18 mouse cellular contexts compared by ENCODE assay signal in genomic region chr10:59378728-59379127, GRCm38 (mm10). TPM values are rescaled to one million over a fixed set of nuclear protein-coding genes. Genes with fewer than 3 reads are reported as not detected.
A peak's percentile ranks its signal among the peaks of the same experiment; 100 is the strongest.
DNase-seq lines count a peak whose midpoint lies in the region; ATAC-seq and TF ChIP-seq lines count a peak whose summit lies in the region.
"Had no signal": no experiment of that assay in that cellular context is flagged by ENCODE, and none has a peak within 500 bp of the region (broad histone marks: within the 10 kb centered on the region; RNA-seq: fewer than 3 reads in every experiment).

No protein-coding gene starts in this region.

- no peak for TF ChIP-seq EP300 in liver, embryonic 14.5 days (IDR thresholded peaks at IDR 0.05; ENCODE audit: low read depth)

- no peak overlapping the region for H3K9ac ChIP-seq in liver, adult 2 months (ENCODE audit: low read depth, low read length)
- H3K9ac ChIP-seq in liver, embryonic 11.5 days (ENCODE audit: low read depth, low read length), result no peak overlapping the region
- H3K9ac ChIP-seq in liver, embryonic 14.5 days (replicated peaks), result no peak overlapping the region
- H3K9ac ChIP-seq: intestine, embryonic 15.5 days had no signal

- WGBS in liver, adult 2 months, result 97% methylated on average over 4 of the region's 4 CpGs
- WGBS in liver, embryonic 11.5 days, result 87% methylated on average over 4 of the region's 4 CpGs
- 79% methylated on average over 4 of the region's 4 CpGs for WGBS in liver, embryonic 14.5 days (ENCODE audit: insufficient replicate concordance)

- peak; percentile 39 for TF ChIP-seq CTCF in gastrocnemius, adult 2 months (IDR thresholded peaks at IDR 0.05)
- peak; percentile 19; the same call in 1 of the 2 replicates for TF ChIP-seq CTCF in liver, adult 2 months (IDR thresholded peaks at IDR 0.05; ENCODE audit: low read depth, low read length)
- peak; percentile 57 for TF ChIP-seq CTCF in liver, embryonic 14.5 days (IDR thresholded peaks at IDR 0.05; ENCODE audit: low read depth)

- no peak overlapping the region for H3K4me3 ChIP-seq in gastrocnemius, adult 2 months
- no peak overlapping the region for H3K4me3 ChIP-seq in liver, adult 2 months (ENCODE audit: insufficient read depth, low read depth, low read length)
- no peak overlapping the region for H3K4me3 ChIP-seq in liver, embryonic 11.5 days (ENCODE audit: low read depth, low read length)
- no peak overlapping the region for H3K4me3 ChIP-seq in liver, embryonic 14.5 days (ENCODE audit: insufficient read depth in 1 of 2, low read depth in 2 of 2, low read length in 2 of 2)
- H3K4me3 ChIP-seq: intestine, embryonic 15.5 days had no signal

- no peaks in the 10 kb centered on the region for H3K4me1 ChIP-seq in liver, adult 2 months (ENCODE audit: control insufficient read depth, insufficient read depth, low read length)
- H3K4me1 ChIP-seq in liver, embryonic 11.5 days (replicated peaks; ENCODE audit: control insufficient read depth, insufficient read depth, low read length), result peaks cover 10% of the 10 kb centered on the region; the same call in 1 of the 2 replicates
- H3K4me1 ChIP-seq in liver, embryonic 14.5 days (replicated peaks; ENCODE audit: control insufficient read depth in 2 of 2, insufficient read depth in 2 of 2, low read length in 1 of 2), result peaks cover 0 to 10% of the 10 kb centered on the region in 2 experiments; a peak in 3 of 4 replicates
- H3K4me1 ChIP-seq: intestine, embryonic 15.5 days had no signal

- H3K79me2 ChIP-seq in liver, adult 2 months (ENCODE audit: control insufficient read depth, insufficient read depth, low read length), result no peaks in the 10 kb centered on the region

- H3K36me3 ChIP-seq in liver, adult 2 months (ENCODE audit: control insufficient read depth, insufficient read depth, low read length), result peaks cover 9% of the 10 kb centered on the region
- H3K36me3 ChIP-seq in liver, embryonic 11.5 days (ENCODE audit: control insufficient read depth, insufficient read depth, low read length), result no peaks in the 10 kb centered on the region
- no peaks in the 10 kb centered on the region for H3K36me3 ChIP-seq in liver, embryonic 14.5 days (replicated peaks; ENCODE audit: control insufficient read depth, insufficient read depth, low read depth)

- ATAC-seq in liver, embryonic 11.5 days (replicated peaks; ENCODE audit: low FRiP score), result no peak
- no peak for ATAC-seq in liver, embryonic 14.5 days (ENCODE audit: insufficient read depth)
- ATAC-seq: intestine, embryonic 15.5 days had no signal

- TF ChIP-seq POLR2A in liver, adult 2 months (IDR thresholded peaks at IDR 0.05; ENCODE audit: extremely low read depth, insufficient read depth, low read length), result no peak

- no peaks in the 10 kb centered on the region for H3K27me3 ChIP-seq in liver, adult 2 months (ENCODE audit: control insufficient read depth, insufficient read depth, low read length)
- no peaks in the 10 kb centered on the region for H3K27me3 ChIP-seq in liver, embryonic 11.5 days (replicated peaks; ENCODE audit: control insufficient read depth, insufficient read depth, low read length)
- H3K27me3 ChIP-seq in liver, embryonic 14.5 days (ENCODE audit: control insufficient read depth, insufficient read depth, low read length), result no peaks in the 10 kb centered on the region
- H3K27me3 ChIP-seq: intestine, embryonic 15.5 days had no signal

- H3K4me2 ChIP-seq in liver, embryonic 11.5 days, result no peak overlapping the region
- no peak overlapping the region for H3K4me2 ChIP-seq in liver, embryonic 14.5 days (ENCODE audit: low read depth)
- H3K4me2 ChIP-seq: intestine, embryonic 15.5 days had no signal

- H3K9me3 ChIP-seq in liver, embryonic 11.5 days (ENCODE audit: control insufficient read depth, low read length), result no peaks in the 10 kb centered on the region
- no peaks in the 10 kb centered on the region for H3K9me3 ChIP-seq in liver, embryonic 14.5 days (ENCODE audit: control insufficient read depth, low read length)
- H3K9me3 ChIP-seq: intestine, embryonic 15.5 days had no signal

- no peak overlapping the region for H3K27ac ChIP-seq in gastrocnemius, adult 2 months
- H3K27ac ChIP-seq in liver, adult 2 months (replicated peaks; ENCODE audit: insufficient read depth, low read depth, low read length), result no peak overlapping the region
- no peak overlapping the region for H3K27ac ChIP-seq in liver, embryonic 11.5 days (ENCODE audit: low read depth, low read length)
- H3K27ac ChIP-seq in liver, embryonic 14.5 days, result no peak overlapping the region
- H3K27ac ChIP-seq: intestine, embryonic 15.5 days had no signal

- intact Hi-C loops in gastrocnemius, adult 2 months (cut with DNase I), result loop anchor here (10.0 kb wide), 1 partner anchor 486 kb away; no protein-coding TSS in a partner anchor
- intact Hi-C loops in gastrocnemius, postnatal 14 days (cut with DNase I; ENCODE audit: low total_unique reads), result no loop called here

- DNase-seq in gastrocnemius, adult 2 months, result no peak
- no peak for DNase-seq in gastrocnemius, postnatal 14 days
- no peak for DNase-seq in liver, adult 2 months (ENCODE audit: extremely low read depth, low read depth, low spot score)
- DNase-seq in liver, embryonic 11.5 days (ENCODE audit: low spot score), result no peak
- DNase-seq in ES-CJ7 (ENCODE audit: low read depth, low spot score), result peak; percentile 20
- DNase-seq in liver, embryonic 14.5 days (ENCODE audit: low read depth in 3 of 3, low spot score in 3 of 3), result no peak
- no peak for DNase-seq in right cerebral cortex, postnatal 25 days
- no peak for DNase-seq in kidney, adult 9 months
- DNase-seq: adrenal gland, postnatal 36 days; cerebellum, adult 11-12 months; kidney, postnatal 4 days; lung, adult 18-20 months; right cerebral cortex, postnatal 4 days had no signal

RNA-seq across cellular contexts. Expression of gene Gm10273, which starts 16.7 kb away (rescaled TPM):
- total RNA-seq in gastrocnemius, adult 2 months (2021), result 100 to 1,000 TPM; 149 to 171 TPM
- total RNA-seq in gastrocnemius, postnatal 14 days (2021), result 100 to 1,000 TPM; 106 to 119 TPM
- 3.2 and 7.0 TPM in 2 replicates for total RNA-seq in liver, adult 2 months (2014; rRNA removed)
- 3.8 and 5.5 TPM in 2 replicates for polyA plus RNA-seq in liver, adult 2 months (2012; rRNA removed)
- polyA plus RNA-seq in liver, embryonic 11.5 days (2014; fragmentation: Nextera tagmentation; extraction: Ambion mirVana), result 9.2 and 10.1 TPM in 2 replicates
- 3.5 and 4.8 TPM in 2 replicates for polyA plus RNA-seq in liver, embryonic 14.5 days (2012; rRNA removed)
- 8.0 and 15.6 TPM in 2 replicates for polyA plus RNA-seq in liver, embryonic 14.5 days (2014; fragmentation: Nextera tagmentation; extraction: Ambion mirVana)

RNA-seq across cellular contexts. Expression of gene Pla2g12b, which starts 24.7 kb away (rescaled TPM):
- total RNA-seq in gastrocnemius, adult 2 months (2021), result not detected
- total RNA-seq in gastrocnemius, postnatal 14 days (2021), result under 1 TPM in 1 of 2 experiments, not detected in 1; 0.45 TPM
- total RNA-seq in liver, adult 2 months (2014; rRNA removed), result 58.5 and 63.4 TPM in 2 replicates
- polyA plus RNA-seq in liver, adult 2 months (2012; rRNA removed), result 66.6 and 69.9 TPM in 2 replicates
- polyA plus RNA-seq in liver, embryonic 11.5 days (2014; fragmentation: Nextera tagmentation; extraction: Ambion mirVana), result 45.7 and 46.7 TPM in 2 replicates
- 19.9 and 21.6 TPM in 2 replicates for polyA plus RNA-seq in liver, embryonic 14.5 days (2012; rRNA removed)
- 43.3 and 43.9 TPM in 2 replicates for polyA plus RNA-seq in liver, embryonic 14.5 days (2014; fragmentation: Nextera tagmentation; extraction: Ambion mirVana)
- total RNA-seq: adrenal gland, postnatal 36 days; granulocyte monocyte progenitor cell, adult 5-6 weeks; heart, postnatal 25 days; left cerebral cortex, postnatal 10 days; megakaryocyte-erythroid progenitor cell, adult 5-6 weeks had no signal

RNA-seq across cellular contexts. Expression of gene P4ha1, which starts 55.6 kb away (rescaled TPM):
- 10 to 100 TPM; 32.5 to 49.8 TPM for total RNA-seq in gastrocnemius, adult 2 months (2021)
- 10 to 100 TPM; 29.9 to 34.2 TPM for total RNA-seq in gastrocnemius, postnatal 14 days (2021)
- 6.4 and 9.1 TPM in 2 replicates for total RNA-seq in liver, adult 2 months (2014; rRNA removed)
- polyA plus RNA-seq in liver, adult 2 months (2012; rRNA removed), result 3.0 and 4.7 TPM in 2 replicates
- polyA plus RNA-seq in liver, embryonic 11.5 days (2014; fragmentation: Nextera tagmentation; extraction: Ambion mirVana), result 60.6 and 61.1 TPM in 2 replicates
- 3.9 and 5.1 TPM in 2 replicates for polyA plus RNA-seq in liver, embryonic 14.5 days (2012; rRNA removed)
- 9.3 and 9.6 TPM in 2 replicates for polyA plus RNA-seq in liver, embryonic 14.5 days (2014; fragmentation: Nextera tagmentation; extraction: Ambion mirVana)

Comparison
In these comparisons a context has a peak if more than half of its experiments do, and no peak if none do; other contexts are left out.
1. RNA of gene Gm10273, which starts 16.7 kb away (total RNA-seq): 149 to 171 TPM in gastrocnemius, adult 2 months and 106 to 119 TPM in gastrocnemius, postnatal 14 days; 3.2 to 7.0 TPM in liver, adult 2 months; every median in the first group is over 10 times any median in the second.
2. RNA of gene Pla2g12b, which starts 24.7 kb away (total RNA-seq): 58.5 to 63.4 TPM in liver, adult 2 months; 0.45 TPM in gastrocnemius, postnatal 14 days and not detected in gastrocnemius, adult 2 months; every median in the first group is over 10 times any median in the second.
3. Peak in every context shown above with its lines, with median percentiles within 50 percentile points of each other: CTCF ChIP-seq.